Mouse (Mus musculus) forebrain, embryonic 15.5 days (tissue): ENCODE measurements around the gene Ptrh2. TPM values are rescaled to one million over a fixed set of nuclear protein-coding genes. Genes with fewer than 3 reads are reported as not detected.
A peak's percentile ranks its signal among the peaks of the same experiment; 100 is the strongest.

Experiments used
- ATAC-seq: fragments of 200-750 bp; cut with Nextera tagmentation; replicated peaks from 2 replicates; pipeline ENCODE4 v1.8.0; 2017; ENCODE audit warnings: mild to moderate bottlenecking, moderate TSS enrichment, moderate library complexity
- H3K27ac ChIP-seq: fragments of 300-500 bp; sonication (generic); replicated peaks from 2 replicates; pipeline ENCODE4 v1.5.1; 2015; ENCODE audit warnings: mild to moderate bottlenecking, inconsistent platforms
- H3K27me3 ChIP-seq: fragments of 300-500 bp; sonication (generic); 2 replicates; pipeline ENCODE4 v1.6.1; 2015; ENCODE audit warnings: inconsistent platforms
- H3K36me3 ChIP-seq: fragments of 300-500 bp; sonication (generic); 2 replicates; pipeline ENCODE4 v1.6.1; 2015; ENCODE audit warnings: mild to moderate bottlenecking, inconsistent platforms
- H3K4me1 ChIP-seq: fragments of 300-500 bp; sonication (generic); 2 replicates; pipeline ENCODE4 v1.6.1; 2015; ENCODE audit warnings: inconsistent platforms
- H3K4me2 ChIP-seq: fragments of 300-500 bp; sonication (generic); replicated peaks from 2 replicates; pipeline ENCODE4 v1.6.1; 2015; ENCODE audit warnings: mild to moderate bottlenecking, inconsistent platforms
- H3K4me3 ChIP-seq: fragments of 300-500 bp; sonication (generic); 2 replicates; pipeline ENCODE4 v1.5.1; 2015; ENCODE audit warnings: mild to moderate bottlenecking, inconsistent platforms
- H3K9ac ChIP-seq: fragments of 300-500 bp; sonication (generic); replicated peaks from 2 replicates; pipeline ENCODE4 v1.6.1; 2015; ENCODE audit warnings: mild to moderate bottlenecking, inconsistent platforms
- H3K9me3 ChIP-seq: fragments of 300-500 bp; sonication (generic); 2 replicates; pipeline ENCODE4 v1.6.1; 2016; ENCODE audit warnings: inconsistent platforms
- WGBS: fragments of 180-500 bp; shearing (Covaris S2); methylation state at CpG from one replicate; pipeline ENCODE4 v1.1.7; 2015; ENCODE audit warnings: mixed read lengths; 5-methylcytosine and 5-hydroxymethylcytosine counted together
- polyA plus RNA-seq: library from polyadenylated mRNA; unstranded; fragments of >200 nt; fragmentation: Nextera tagmentation; extraction: Ambion mirVana; gene quantifications from 2 replicates; pipeline ENCODE4 v1.2.1, GENCODE M21; 2015

Ptrh2 gene
- polyA plus RNA-seq, 1 experiment from 2014 or later, result 38.2 TPM

- Histone ChIP-seq H3K36me3 (no peaks in the 10 kb centered on the region), H3K27ac (no peak overlapping the region), H3K27me3 (no peaks in the 10 kb centered on the region), H3K4me3 (no peak overlapping the region), H3K4me1 (no peaks in the 10 kb centered on the region), H3K9ac (no peak overlapping the region), H3K9me3 (no peaks in the 10 kb centered on the region), H3K4me2 (no peak overlapping the region)
- ATAC-seq, result no peak
- WGBS, result 93% methylated on average over 4 of the region's 4 CpGs
These were observed 8.3 kb upstream of the Ptrh2 start for GRCm38 (mm10) chr11:86675520-86675919.

- Histone ChIP-seq H3K27me3 (no peaks in the 10 kb centered on the region), H3K27ac (no peak overlapping the region), H3K9ac (no peak overlapping the region), H3K36me3 (no peaks in the 10 kb centered on the region), H3K4me2 (no peak overlapping the region), H3K9me3 (no peaks in the 10 kb centered on the region), H3K4me1 (peaks cover 17% of the 10 kb centered on the region), H3K4me3 (no peak overlapping the region)
- WGBS, result 72% methylated on average over 5 of the region's 5 CpGs
- ATAC-seq, result no peak
These were observed 4.8 kb upstream of the Ptrh2 start for GRCm38 (mm10) chr11:86678957-86679356.

- H3K9me3 ChIP-seq, result no peaks in the 10 kb centered on the region
- no peak for ATAC-seq
- WGBS, result 95% methylated on average over 3 of the region's 3 CpGs
These were observed 3.1 kb upstream of the Ptrh2 start for GRCm38 (mm10) chr11:86680729-86681128.

GRCm38 (mm10) chr11:86681423-86681822, 2.4 kb upstream of the Ptrh2 start:
- 93% methylated on average over 3 of the region's 3 CpGs for WGBS
- H3K4me1 ChIP-seq, result peaks cover 37% of the 10 kb centered on the region

More at GRCm38 (mm10) chr11:86680729-86681128, 3.1 kb upstream of the Ptrh2 start:
- H3K36me3 ChIP-seq, result no peaks in the 10 kb centered on the region
- no peaks in the 10 kb centered on the region for H3K27me3 ChIP-seq
- no peak overlapping the region for H3K4me3 ChIP-seq
- no peak overlapping the region for H3K27ac ChIP-seq
- peaks cover 31% of the 10 kb centered on the region for H3K4me1 ChIP-seq
- no peak overlapping the region for H3K9ac ChIP-seq
- H3K4me2 ChIP-seq, result no peak overlapping the region

GRCm38 (mm10) chr11:86682861-86683260, 924 bp upstream of the Ptrh2 start:
- ATAC-seq, result no peak
- Histone ChIP-seq H3K4me2 (peak overlapping the region; percentile 58), H3K36me3 (0 out of 2 replicates have a peak, but pooled peaks cover 2% of the 10 kb centered on the region), H3K9me3 (no peaks in the 10 kb centered on the region), H3K9ac (peak overlapping the region; percentile 90), H3K4me3 (peak overlapping the region; percentile 83), H3K27me3 (no peaks in the 10 kb centered on the region), H3K4me1 (peaks cover 37% of the 10 kb centered on the region), H3K27ac (no peak overlapping the region)
- 41% methylated on average over 7 of the region's 7 CpGs for WGBS

More at GRCm38 (mm10) chr11:86681423-86681822, 2.4 kb upstream of the Ptrh2 start:
- ATAC-seq, result no peak
- Histone ChIP-seq H3K9ac (no peak overlapping the region), H3K36me3 (no peaks in the 10 kb centered on the region), H3K4me2 (no peak overlapping the region), H3K4me3 (no peak overlapping the region), H3K9me3 (no peaks in the 10 kb centered on the region), H3K27me3 (no peaks in the 10 kb centered on the region), H3K27ac (no peak overlapping the region)

GRCm38 (mm10) chr11:86684126-86685012, 584 bp downstream of the Ptrh2 start:
- Histone ChIP-seq H3K9me3 (no peaks in the 10 kb centered on the region), H3K36me3 (peaks cover 8% of the 10 kb centered on the region), H3K4me3 (peak overlapping the region; percentile 83), H3K9ac (peak overlapping the region; percentile 90), H3K27ac (peak overlapping the region; percentile 91), H3K4me1 (peaks cover 37% of the 10 kb centered on the region), H3K27me3 (no peaks in the 10 kb centered on the region), H3K4me2 (peak overlapping the region; percentile 58)
- 8% methylated on average over 20 of the region's 20 CpGs for WGBS
- no peak for ATAC-seq

GRCm38 (mm10) chr11:86685366-86685765, 1.6 kb downstream of the Ptrh2 start:
- H3K4me3 ChIP-seq, result peak overlapping the region; percentile 83
- no peak overlapping the region for H3K27ac ChIP-seq
- WGBS, result 88% methylated on average over 1 of the region's 1 CpGs
- no peak for ATAC-seq
- peak overlapping the region; percentile 58 for H3K4me2 ChIP-seq
- H3K9me3 ChIP-seq, result no peaks in the 10 kb centered on the region
- peak overlapping the region; percentile 90; the same call in 1 of the 2 replicates for H3K9ac ChIP-seq
- H3K36me3 ChIP-seq, result peaks cover 18% of the 10 kb centered on the region
- no peaks in the 10 kb centered on the region for H3K27me3 ChIP-seq
- H3K4me1 ChIP-seq, result peaks cover 37% of the 10 kb centered on the region

- Histone ChIP-seq H3K4me3 (no peak overlapping the region), H3K27ac (no peak overlapping the region), H3K4me2 (no peak overlapping the region), H3K9ac (no peak overlapping the region), H3K36me3 (peaks cover 63% of the 10 kb centered on the region), H3K27me3 (no peaks in the 10 kb centered on the region), H3K9me3 (no peaks in the 10 kb centered on the region), H3K4me1 (peaks cover 10% of the 10 kb centered on the region)
- WGBS, result 95% methylated on average over 3 of the region's 3 CpGs
- no peak for ATAC-seq
These were observed 6.6 kb downstream of the Ptrh2 start for GRCm38 (mm10) chr11:86690383-86690782.

- 94% methylated on average over 3 of the region's 3 CpGs for WGBS
- H3K4me1 ChIP-seq, result peaks cover under 1% of the 10 kb centered on the region; the same call in 1 of the 2 replicates
- H3K4me2 ChIP-seq, result no peak overlapping the region
- no peak overlapping the region for H3K4me3 ChIP-seq
- no peak overlapping the region for H3K9ac ChIP-seq
- no peaks in the 10 kb centered on the region for H3K27me3 ChIP-seq
- H3K27ac ChIP-seq, result no peak overlapping the region
- H3K36me3 ChIP-seq, result peaks cover 71% of the 10 kb centered on the region
- ATAC-seq, result no peak
- H3K9me3 ChIP-seq, result no peaks in the 10 kb centered on the region
These were observed 7.7 kb downstream of the Ptrh2 start for GRCm38 (mm10) chr11:86691482-86691881.

- peaks cover 76% of the 10 kb centered on the region for H3K36me3 ChIP-seq
These were observed 8.2 kb downstream of the Ptrh2 start for GRCm38 (mm10) chr11:86691956-86692355.

GRCm38 (mm10) chr11:86692546-86692945, 8.8 kb downstream of the Ptrh2 start:
- Histone ChIP-seq H3K4me3 (no peak overlapping the region), H3K9me3 (no peaks in the 10 kb centered on the region), H3K27me3 (no peaks in the 10 kb centered on the region), H3K4me1 (no peaks in the 10 kb centered on the region), H3K27ac (no peak overlapping the region), H3K4me2 (no peak overlapping the region), H3K36me3 (peaks cover 76% of the 10 kb centered on the region), H3K9ac (no peak overlapping the region)
- ATAC-seq, result no peak
- 94% methylated on average over 2 of the region's 2 CpGs for WGBS

More at GRCm38 (mm10) chr11:86691956-86692355, 8.2 kb downstream of the Ptrh2 start:
- no peak overlapping the region for H3K27ac ChIP-seq
- ATAC-seq, result no peak
- H3K9ac ChIP-seq, result no peak overlapping the region
- H3K27me3 ChIP-seq, result no peaks in the 10 kb centered on the region
- no peaks in the 10 kb centered on the region for H3K9me3 ChIP-seq
- H3K4me3 ChIP-seq, result no peak overlapping the region
- no peaks in the 10 kb centered on the region for H3K4me1 ChIP-seq
- 92% methylated on average over 2 of the region's 2 CpGs for WGBS
- no peak overlapping the region for H3K4me2 ChIP-seq

GRCm38 (mm10) chr11:86695461-86695860, 11.7 kb downstream of the Ptrh2 start:
- 59% methylated on average over 4 of the region's 4 CpGs for WGBS

More at GRCm38 (mm10) chr11:86695461-86695860, 11.7 kb downstream of the Ptrh2 start:
- no peaks in the 10 kb centered on the region for H3K4me1 ChIP-seq
- no peak for ATAC-seq
- no peak overlapping the region for H3K9ac ChIP-seq
- no peak overlapping the region for H3K27ac ChIP-seq
- H3K9me3 ChIP-seq, result no peaks in the 10 kb centered on the region
- no peak overlapping the region for H3K4me2 ChIP-seq
- no peak overlapping the region for H3K4me3 ChIP-seq
- H3K36me3 ChIP-seq, result peaks cover 72% of the 10 kb centered on the region
- H3K27me3 ChIP-seq, result no peaks in the 10 kb centered on the region
